Mouse (Mus musculus) T-helper 1 cell (primary cell): ENCODE data around the gene Nmral1.
"Not testable (repeated sequence)": the region's sequence is repeated elsewhere in the genome, so short reads cannot be mapped to it uniquely, and the experiment has no call there.

Experiments
- in situ Hi-C: fragments of 300-600 bp; cut with MboI, MseI; formaldehyde crosslinking; loops from one replicate; pipeline ENCODE4 v1.15.1; 2025; ENCODE audit warnings: high pct_unique_total_duplicates

The Nmral1 gene

DNA sequence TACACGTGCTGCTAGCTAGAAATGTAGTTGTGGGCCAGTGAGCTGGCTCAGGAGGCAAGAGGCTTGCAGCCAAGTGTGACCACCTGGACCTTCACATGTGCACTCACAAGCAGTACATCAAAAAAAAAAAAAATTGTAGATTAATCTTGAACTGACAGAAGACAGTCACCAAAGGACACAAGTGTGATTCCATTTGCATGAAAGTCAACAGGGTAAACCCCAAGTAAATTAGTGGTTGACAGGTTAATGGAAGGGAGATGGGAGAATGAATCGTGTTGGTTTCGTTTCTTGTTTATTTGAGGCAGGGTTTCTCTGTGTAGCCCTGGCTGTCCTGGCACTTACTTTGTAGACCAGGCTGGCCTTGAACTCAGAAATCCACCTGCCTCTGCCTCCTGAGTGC lies 1.3 kb downstream of the Nmral1 start:
- in situ Hi-C loops: no loop called here

DNA sequence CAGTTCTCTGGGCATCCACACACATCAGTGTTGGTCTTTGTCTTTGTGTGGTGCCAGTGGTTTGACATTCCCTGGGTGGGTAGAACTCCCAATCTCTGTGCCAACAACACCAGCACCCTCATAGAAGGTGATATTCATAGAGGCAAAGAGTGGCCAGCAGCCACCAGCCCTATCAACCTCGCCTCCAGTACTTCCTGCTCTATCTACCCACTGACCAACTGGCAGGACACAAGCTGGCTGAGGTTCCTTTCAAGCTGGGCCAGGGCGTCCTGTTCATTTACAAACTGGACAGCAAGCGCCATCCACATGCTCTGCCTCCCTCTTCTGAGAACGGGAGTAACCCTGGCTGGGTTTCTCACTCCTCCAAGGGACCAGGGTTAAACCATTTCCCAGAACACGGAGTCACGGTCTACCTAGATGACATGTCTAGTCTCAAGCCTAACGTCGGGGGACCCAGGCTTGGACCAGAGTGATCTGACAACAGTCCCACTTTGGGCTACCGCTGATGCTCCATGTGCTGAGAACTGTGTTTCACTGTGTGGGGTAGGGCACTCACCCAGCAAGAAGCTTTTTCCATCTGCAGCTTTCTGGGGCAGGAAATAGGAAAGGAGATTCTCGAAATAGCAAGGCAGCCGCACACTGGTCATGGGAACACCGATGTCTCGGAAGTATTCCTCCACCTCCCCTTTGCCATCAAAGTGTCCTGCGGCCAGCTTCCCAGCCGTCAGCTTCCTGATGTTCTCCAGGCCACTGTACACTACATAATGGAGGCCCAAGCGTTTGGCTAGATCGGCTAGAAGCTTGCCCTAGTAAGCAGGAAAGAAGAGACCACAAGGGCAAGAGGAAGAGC lies 5.1 kb downstream of the Nmral1 start:
- in situ Hi-C loops: no loop called here

DNA sequence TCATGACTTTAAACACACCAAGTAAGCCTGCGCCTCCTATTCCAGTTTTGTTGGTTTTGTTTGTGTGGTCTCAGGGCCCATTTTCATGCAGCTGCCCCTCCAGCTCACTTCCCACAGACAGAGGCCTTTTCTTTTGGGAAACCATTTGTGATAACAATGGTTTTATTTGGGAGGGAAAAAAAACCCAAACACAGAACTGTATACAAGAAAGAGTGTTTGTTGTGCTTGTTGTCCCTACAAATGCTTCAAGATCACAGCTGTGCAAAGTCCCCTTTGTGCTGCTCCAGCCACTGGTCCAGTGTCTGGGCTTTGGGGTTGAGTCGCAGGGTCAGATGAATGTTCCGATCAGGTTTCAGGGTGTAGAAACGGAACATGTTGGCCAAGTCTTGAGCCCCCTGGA lies 8.0 kb downstream of the Nmral1 start:
- in situ Hi-C loops: no loop called here

DNA sequence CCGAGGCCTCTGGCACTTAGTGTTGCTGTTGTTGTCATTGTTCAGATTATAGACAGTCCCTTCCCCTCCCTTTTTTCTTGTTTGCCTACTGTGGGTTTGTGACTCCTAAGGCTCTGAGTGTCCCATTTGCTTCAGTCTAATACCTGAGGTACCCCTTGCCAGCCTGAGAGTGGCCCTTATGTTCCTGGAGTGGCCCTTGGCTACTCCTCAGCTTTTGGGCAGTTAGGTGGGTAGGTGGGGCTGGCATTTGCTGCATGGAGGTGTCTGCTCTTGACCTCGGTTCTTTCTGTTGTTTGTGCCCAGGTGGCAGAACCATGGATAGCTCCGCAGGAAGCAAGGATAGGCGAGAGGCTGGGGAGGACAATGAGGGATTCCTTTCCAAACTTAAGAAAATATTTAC lies 13.6 kb downstream of the Nmral1 start:
- in situ Hi-C loops: no loop called here

DNA sequence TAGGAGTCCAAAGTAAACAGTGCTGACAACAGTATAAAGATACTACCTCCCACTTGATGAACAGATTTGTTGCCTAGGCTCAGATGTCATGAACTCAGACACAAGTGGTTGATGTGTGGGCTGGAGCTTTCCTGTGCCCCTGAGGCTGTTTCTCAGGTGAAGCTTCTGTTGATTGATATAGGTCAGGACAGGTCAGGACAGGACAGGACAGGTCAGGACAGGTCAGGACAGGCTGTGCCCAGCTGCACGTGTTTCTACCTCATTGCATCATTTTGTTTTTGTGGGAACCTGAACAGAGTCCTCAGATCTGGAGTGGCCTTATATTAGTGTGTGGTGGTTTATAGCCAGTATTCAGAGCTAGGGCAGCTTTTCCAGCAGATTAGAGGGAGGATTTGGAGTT lies 16.5 kb downstream of the Nmral1 start:
- in situ Hi-C loops: no loop called here

DNA sequence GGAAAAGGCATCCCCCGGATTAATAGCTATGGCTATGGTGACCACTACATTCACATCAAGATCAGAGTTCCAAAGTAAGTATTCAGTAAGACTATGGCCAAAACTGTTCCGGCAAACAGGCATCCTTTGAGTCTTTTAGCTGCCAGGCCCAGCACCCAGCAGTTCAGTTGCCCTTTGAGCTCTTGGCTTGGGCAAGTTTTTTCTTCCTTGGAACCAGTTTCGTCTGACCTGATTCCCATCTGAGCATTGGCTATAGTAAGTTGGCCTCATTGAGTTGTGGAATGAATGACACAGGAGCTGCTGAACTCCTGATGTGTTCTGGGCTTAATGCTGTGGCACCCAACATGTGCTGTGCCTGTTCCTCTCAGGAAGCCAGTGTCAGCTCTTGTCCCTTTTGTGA lies 17.9 kb downstream of the Nmral1 start:
- in situ Hi-C loops: no loop called here

DNA sequence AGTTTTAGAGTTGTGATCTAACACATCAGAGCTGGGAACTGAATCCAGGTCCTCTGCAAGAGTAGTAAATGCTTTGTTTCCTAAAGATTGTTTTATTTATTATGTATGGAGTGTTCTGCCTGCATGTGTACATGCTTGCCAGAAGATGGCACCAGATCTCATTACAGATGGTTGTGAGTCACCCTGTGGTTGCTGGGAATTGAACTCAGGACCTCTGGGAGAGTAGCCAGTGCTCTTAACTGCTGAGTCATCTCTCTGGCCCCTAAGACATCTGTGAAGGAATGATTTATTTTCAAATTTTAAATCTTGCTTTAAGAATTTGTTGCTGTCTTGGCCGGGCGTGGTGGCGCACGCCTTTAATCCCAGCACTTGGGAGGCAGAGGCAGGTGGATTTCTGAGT lies 29.8 kb downstream of the Nmral1 start:
- in situ Hi-C loops: loop anchor here (5.0 kb wide), 1 partner anchor 98 kb away; no protein-coding TSS in a partner anchor

DNA sequence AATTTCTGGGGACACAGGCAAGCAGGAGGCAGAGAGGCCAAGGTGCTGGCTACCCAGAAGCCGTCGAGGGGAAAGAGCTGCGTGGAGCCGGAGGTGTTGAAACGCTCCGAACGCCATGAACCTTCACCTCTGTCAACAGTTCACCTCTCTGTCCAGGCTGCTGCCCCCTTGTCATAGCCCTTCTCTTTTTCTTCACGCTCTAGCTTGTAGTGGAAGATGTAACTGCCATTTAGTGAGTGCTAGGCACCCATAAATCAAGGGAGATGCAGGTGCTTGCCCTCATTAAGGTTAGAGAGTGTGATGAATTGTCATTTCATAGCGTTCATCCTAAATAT lies 34.7 kb downstream of the Nmral1 start:
- in situ Hi-C loops: no loop called here

DNA sequence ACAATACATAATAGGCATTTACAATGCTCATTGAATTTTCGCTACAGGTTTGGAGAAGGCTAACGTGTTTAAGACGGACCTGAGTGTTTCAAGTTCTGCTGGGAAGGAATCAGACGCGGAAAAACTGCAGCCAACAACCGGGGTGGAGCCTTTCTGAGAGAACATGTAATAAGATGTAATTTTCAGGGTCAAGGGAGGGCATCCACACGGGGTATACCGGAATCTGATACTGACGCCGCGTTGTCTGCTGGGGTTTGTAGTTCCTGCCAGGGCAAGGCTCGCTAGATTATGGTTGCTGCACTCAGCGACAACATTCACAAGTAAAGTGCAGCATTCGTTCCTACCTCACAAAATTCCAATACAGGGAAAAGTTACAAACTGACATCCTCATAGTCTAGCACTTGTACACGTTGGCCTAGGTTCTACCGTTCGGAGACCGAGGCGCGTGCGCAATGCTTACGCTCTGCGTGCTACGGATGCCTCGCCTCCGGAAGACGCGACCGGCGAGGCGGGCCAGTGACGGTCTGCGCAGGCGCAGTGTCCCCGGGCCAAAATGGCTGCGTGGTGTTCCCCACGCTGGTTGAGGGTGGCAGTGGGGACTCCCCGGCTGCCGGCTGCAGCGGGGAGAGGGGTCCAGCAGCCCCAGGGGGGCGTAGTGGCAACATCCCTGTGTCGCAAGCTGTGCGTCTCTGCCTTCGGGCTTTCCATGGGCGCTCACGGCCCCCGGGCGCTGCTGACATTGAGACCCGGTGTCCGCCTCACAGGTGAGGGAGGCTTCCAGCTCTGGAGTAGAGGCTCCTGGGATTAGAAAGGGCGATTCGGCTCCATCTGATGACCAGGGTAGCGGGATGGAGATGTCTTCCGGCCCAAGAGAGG lies 35.3 kb downstream of the Nmral1 start:
- in situ Hi-C loops: no loop called here

DNA sequence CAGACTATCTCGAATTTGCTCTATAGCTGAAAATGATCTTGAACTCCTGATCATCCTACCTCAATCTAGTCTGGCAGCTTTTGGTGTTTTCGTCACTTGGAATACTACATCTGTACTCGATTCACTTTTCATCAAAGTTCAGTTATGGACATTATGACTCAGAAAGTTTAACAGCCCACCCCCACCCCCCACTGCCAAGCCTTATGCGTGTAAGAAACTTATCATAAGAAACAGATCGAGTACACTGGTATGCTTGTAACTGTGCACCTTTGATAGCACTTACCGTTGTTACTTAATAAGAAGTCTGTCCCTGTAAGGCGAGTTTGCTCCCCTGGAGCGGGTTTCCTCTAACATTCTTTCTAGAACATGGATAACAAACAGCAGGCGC lies 36.0 kb downstream of the Nmral1 start:
- in situ Hi-C loops: no loop called here

DNA sequence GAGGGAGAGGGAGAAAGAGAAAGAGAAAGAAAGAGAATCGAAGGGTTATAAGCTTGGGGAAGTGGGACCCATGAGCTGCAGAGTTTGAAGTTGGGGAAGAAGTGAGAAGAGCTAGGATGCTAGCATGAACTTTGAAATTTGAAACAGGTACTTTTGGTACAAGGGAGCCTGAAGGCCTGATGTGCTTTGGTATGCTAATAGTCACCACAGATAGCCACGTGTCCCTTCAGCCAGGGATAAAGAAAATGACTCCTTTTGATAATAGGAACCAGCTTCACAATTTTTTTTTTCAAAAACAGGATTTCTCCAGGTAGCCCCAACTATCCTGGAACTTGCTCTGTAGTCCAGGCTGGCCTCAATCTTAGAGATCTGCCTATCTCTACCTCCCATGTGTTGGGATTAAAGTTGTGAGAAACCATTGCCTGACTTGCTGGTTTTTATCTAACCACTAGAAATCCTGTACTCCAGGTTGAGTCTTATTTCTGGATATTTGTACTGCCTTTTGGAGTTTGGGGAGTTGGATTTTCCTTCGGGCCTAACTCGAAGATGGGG lies 36.5 kb downstream of the Nmral1 start:
- in situ Hi-C loops: no loop called here

DNA sequence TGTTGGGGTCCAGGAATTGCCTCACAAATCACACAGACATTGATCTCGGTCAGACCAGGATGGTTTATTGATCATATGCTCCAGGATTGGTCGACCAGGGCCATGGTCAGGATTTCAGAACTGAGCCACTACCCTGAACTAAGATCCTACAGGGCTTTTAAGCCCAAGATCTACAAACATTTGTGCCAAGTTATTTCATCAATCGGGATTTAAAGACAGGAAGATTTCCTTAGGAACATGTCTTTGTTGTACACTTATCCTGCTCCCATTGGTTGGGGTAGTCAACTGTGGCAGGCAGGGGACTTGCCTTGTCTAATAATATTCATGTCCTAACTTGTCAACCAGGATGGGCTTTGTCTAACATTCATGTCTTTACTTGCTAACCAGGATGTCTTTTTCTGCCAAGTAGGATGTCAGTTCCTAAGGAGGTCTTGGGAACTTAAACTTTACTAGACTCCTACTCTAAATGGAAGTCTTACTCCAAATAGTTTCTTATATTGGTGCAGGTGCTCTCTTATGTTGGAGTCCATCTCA lies 38.2 kb downstream of the Nmral1 start:
- in situ Hi-C loops: not testable (repeated sequence)

DNA sequence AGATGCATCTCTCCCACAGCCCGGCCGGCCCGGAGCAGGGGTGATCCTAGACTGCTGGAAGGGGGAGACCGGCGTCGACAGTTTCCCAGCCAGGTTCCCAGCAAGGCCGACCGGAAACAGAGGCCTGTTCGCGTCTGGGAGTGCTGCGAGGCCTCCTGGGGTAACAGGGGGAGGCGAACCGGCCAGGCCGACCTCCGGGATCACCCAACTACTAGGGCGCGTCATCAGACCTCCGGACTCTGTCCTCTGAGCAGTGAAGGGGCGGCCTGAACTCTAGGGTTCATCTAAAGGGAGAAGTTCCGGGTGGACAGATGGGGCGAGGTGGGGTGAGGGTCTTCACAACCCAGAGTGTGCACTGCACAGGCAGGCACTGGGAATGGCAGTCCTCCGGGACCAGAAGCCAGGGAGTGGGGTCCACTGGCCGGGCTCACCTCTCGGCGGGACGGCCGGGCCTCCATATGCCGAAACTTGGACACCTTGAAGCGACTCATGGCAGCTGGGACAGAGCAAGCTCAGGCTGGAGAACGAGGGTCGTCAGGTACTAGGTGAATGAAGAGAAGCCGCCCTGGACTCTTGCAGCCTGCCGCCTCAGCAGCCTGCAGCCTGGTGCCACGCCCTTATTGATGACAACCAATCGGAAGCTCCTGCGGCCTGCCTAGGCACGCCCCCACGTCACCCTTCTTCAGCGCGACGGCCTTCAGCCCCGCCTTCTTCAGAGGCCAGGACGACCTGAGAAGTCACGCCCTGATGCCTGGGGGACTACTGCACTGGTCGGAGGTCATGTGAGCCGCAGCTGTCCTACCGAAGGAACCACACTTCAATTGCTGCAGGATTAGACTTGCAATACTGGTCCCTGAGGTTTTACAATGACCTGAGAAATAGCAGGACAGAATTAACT lies 39.8 kb downstream of the Nmral1 start, which contains the start of gene Coro7:
Gene Coro7, minus strand, starts transcription at position 657 of the 898 bp plus-strand sequence.
- in situ Hi-C loops: no loop called here

DNA sequence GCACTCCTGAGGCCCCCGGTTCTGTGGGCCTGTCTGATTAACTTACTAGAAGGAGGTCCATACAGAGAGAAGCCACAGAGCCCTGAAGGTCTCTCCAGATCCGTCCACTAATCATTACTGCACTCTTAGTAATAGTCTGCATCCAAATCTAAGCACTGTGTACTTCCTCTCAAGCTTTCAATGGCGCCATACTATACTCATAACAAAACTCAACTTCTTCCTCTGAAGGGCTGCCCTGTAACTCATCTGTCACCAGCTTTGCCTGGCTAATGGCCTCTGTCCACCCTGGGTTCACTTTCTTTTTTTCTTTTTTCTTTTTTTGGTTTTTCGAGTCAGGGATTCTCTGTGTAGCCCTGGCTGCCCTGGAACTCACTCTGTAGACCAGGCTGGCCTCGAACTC lies 41.1 kb downstream of the Nmral1 start:
- in situ Hi-C loops: no loop called here

DNA sequence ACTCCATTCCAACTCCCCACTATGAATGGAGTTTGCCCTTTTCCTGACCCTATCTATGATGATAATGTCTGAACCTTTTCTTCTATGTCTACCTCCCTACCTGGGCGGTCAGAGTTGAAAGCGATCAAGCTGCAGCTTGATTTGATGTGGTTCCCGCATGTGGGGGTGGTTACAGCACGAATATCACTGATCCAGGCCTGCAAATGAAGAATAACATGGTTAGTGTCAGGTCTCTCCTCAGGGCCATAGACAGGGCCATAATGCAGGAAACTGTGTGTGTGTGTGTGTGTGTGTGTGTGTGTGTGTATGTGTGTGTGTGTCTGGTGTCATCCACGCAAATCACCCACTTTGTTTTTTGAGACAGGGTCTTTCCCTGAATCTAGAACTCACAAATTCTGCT lies 42.3 kb downstream of the Nmral1 start:
- in situ Hi-C loops: no loop called here

DNA sequence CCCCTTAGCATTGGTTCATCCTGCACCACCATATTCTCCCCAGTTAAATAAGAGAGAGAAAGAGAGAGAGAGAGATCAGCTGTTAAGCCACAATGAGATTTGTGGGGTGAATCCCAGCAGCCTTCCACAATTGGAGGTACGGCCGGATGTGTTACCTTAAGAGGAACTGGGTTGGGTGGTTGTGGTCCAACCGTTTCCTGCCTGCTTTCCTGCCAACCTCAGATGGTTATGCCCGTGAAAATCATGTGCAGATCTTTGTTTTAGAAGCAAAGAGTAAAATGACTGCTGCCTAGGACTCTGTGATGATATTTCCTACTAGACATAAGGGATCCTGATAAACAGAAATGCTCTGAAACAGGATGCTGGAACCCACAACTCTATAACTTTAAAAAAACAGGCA lies 45.1 kb downstream of the Nmral1 start:
- in situ Hi-C loops: no loop called here

DNA sequence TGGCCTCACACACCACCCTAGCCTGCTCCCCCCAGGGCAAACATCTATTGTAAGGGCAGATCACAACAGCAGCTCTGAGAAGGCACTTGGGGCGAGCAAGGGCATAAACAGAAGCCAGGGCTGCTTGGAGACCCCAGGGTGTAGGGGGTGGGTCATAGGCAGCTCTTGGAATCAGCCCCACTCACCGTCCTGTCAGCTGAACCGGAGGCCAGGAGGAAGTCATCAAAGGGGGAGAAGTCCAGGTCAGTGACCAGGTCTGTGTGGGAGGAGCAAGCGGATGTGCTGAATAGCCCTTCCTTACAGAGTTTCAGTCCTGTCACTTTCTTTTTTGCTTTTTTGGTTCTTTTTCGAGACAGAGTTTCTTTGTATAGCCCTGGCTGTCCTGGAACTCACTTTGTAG lies 48.8 kb downstream of the Nmral1 start:
- in situ Hi-C loops: no loop called here

DNA sequence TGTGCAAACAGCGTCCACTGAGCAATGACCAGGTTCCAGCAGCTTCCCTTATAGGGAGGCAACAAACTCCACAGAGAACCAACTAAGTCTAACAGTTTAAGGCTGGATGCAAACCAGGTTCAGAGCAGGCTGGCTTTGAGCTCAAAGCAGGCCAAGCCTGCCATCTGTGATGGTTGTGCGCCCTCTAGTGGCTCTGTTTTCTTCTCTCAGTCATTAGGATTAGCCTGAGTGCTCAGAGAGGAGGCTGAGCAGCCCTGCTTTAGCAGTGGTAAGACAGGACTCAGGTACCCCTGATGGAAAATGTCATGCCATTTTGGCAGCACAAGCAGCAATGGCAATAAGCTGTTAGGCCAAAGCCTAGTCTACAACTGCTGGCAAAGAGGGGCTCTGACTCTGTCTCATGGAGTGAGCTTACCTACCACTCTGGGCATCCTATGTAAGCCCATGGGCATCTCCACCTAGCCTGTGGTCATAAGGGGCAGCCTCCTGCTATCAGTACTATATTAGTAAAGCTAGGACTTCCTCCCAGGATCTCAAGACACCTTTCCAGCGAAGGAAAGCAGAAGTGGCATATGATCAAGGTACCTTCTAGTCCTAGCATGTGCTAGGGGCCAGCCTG lies 51.9 kb downstream of the Nmral1 start:
- in situ Hi-C loops: no loop called here

DNA sequence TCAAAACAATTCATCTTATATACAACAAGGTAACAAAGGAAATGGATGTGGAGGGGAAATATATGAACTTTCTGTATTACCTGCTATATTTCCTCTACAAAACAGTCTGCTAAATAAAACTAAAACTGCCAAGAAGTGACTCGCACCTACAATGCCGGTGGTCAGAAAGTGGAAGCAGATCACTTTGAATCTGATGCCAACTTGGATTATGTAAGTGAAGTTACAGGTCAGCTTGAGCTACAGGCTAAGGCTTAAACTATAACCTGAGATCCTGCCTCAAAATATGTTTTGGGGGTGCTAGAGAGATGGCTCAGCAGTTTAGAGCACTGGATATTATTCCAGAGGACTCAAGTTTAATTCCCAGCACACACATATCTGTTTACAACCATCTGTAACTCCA lies 53.4 kb downstream of the Nmral1 start:
- in situ Hi-C loops: no loop called here

DNA sequence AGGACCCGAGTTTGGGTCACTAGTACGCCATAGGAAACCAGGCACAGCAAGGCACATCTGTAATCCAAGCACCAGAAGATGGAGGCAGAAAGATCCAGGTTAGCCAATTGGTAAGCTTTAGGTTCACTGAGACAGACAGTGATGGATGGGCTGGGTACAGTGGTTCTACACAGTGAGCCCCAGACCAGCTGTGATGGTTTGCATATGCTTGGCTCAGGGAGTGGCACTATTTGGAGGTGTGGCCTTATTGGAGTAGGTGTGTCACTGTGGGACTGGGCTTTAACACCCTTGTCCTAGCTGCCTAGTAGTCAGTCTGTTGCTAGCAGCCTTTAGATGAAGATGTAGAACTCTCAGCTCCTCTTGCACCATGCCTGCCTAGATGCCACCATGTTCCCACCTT lies 55.4 kb downstream of the Nmral1 start:
- in situ Hi-C loops: no loop called here

DNA sequence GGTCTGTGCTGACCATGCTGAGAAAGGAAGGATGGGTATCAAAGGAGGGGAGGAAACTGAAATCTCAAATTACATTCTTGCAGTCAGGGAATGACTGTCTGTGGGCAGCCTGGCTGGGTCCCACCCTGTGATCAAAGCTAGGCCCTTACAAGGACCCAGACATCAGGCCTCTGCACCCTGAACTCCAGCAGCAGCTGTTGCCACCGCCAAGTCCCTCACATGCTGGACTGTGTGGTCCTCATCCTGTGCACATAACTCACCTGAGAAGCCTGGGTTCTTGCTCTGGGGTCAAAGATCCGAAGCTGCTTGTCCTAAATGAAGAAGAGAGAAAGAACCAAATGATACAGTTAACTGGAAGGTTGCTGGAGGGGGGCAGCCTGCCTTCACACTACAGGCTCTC lies 57.6 kb downstream of the Nmral1 start:
- in situ Hi-C loops: no loop called here
